Mouse (Mus musculus) kidney, embryonic 14.5 days (tissue): ENCODE data around the gene Zfp513. TPM values are rescaled to one million over a fixed set of nuclear protein-coding genes. Genes with fewer than 3 reads are reported as not detected.
"Not testable (repeated sequence)": the region's sequence is repeated elsewhere in the genome, so short reads cannot be mapped to it uniquely, and the experiment has no call there.

Source experiments
- ATAC-seq: fragments of 200-750 bp; cut with Nextera tagmentation; 2 replicates; pipeline ENCODE4 v1.8.0; 2017; ENCODE audit warnings: moderate number of reproducible peaks, mild to moderate bottlenecking, moderate TSS enrichment, moderate library complexity; ENCODE audit not compliant: low FRiP score, low TSS enrichment
- H3K27ac ChIP-seq: fragments of 300-500 bp; sonication (generic); 2 replicates; pipeline ENCODE4 v1.5.1; 2014; ENCODE audit warnings: low read depth, mild to moderate bottlenecking, low read length, moderate library complexity, mixed read lengths
- H3K27me3 ChIP-seq: fragments of 300-500 bp; sonication (generic); 2 replicates; pipeline ENCODE4 v1.6.1; 2014; ENCODE audit warnings: mild to moderate bottlenecking, low read length; ENCODE audit not compliant: control insufficient read depth, insufficient read depth
- H3K36me3 ChIP-seq: fragments of 300-500 bp; sonication (generic); 2 replicates; pipeline ENCODE4 v1.6.1; 2014; ENCODE audit warnings: low read length, mixed read lengths; ENCODE audit not compliant: control insufficient read depth, insufficient read depth
- H3K4me1 ChIP-seq: fragments of 300-500 bp; sonication (generic); 2 replicates; pipeline ENCODE4 v1.6.1; 2014; ENCODE audit warnings: low read length, mixed read lengths; ENCODE audit not compliant: control insufficient read depth, insufficient read depth
- H3K4me2 ChIP-seq: fragments of 300-500 bp; sonication (generic); replicated peaks from 2 replicates; pipeline ENCODE4 v1.6.1; 2014; ENCODE audit warnings: low read depth, mild to moderate bottlenecking, low read length
- H3K4me3 ChIP-seq: fragments of 300-500 bp; sonication (generic); 2 replicates; pipeline ENCODE4 v1.5.1; 2014; ENCODE audit warnings: mild to moderate bottlenecking, low read length
- H3K9ac ChIP-seq: fragments of 300-500 bp; sonication (generic); 2 replicates; pipeline ENCODE4 v1.6.1; 2014; ENCODE audit warnings: low read depth, mild to moderate bottlenecking, low read length, moderate library complexity
- H3K9me3 ChIP-seq: fragments of 300-500 bp; sonication (generic); 2 replicates; pipeline ENCODE4 v1.6.1; 2016; ENCODE audit warnings: low read length; ENCODE audit not compliant: control insufficient read depth
- WGBS: fragments of 180-500 bp; shearing (Covaris S2); extraction: QIAGEN DNeasy Blood & Tissue Kit; methylation state at CpG from one replicate; pipeline ENCODE4 v1.1.7; 2014; 5-methylcytosine and 5-hydroxymethylcytosine counted together
- polyA plus RNA-seq: library from polyadenylated mRNA; unstranded; fragments of >200 nt; fragmentation: Nextera tagmentation; extraction: Ambion mirVana; gene quantifications from 2 replicates; pipeline ENCODE4 v1.2.1, GENCODE M21; 2014

Gene Zfp513
- polyA plus RNA-seq, 1 experiment from 2014 or later = 6.7 TPM

GRCm38 (mm10) chr5:31221304-31221945, 19.3 kb upstream of the Zfp513 start:
- Histone ChIP-seq H3K4me2 (peak overlapping the region; percentile 64), H3K27ac (peak overlapping the region; percentile 95), H3K27me3 (no peaks in the 10 kb centered on the region), H3K36me3 (no peaks in the 10 kb centered on the region), H3K9ac (peak overlapping the region; percentile 85), H3K4me3 (peak overlapping the region; percentile 87), H3K4me1 (no peaks in the 10 kb centered on the region; the same call in 1 of the 2 replicates), H3K9me3 (no peaks in the 10 kb centered on the region)
- ATAC-seq = no peak
- WGBS = 18% methylated on average over 11 of the region's 11 CpGs

- Histone ChIP-seq H3K27ac (peak within 1 kb of the TSS; percentile 95), H3K4me2 (peak within 1 kb of the TSS; percentile 64), H3K27me3 (no peaks in the 10 kb centered on the region), H3K4me3 (peak within 1 kb of the TSS; percentile 87), H3K9me3 (no peaks in the 10 kb centered on the region), H3K4me1 (no peaks in the 10 kb centered on the region; the same call in 1 of the 2 replicates), H3K9ac (peak within 1 kb of the TSS; percentile 85), H3K36me3 (no peaks in the 10 kb centered on the region)
- under 1% methylated on average over 69 of the region's 70 CpGs for WGBS
- peak; percentile 96 for ATAC-seq
Measured at GRCm38 (mm10) chr5:31220448-31221303, 18.6 kb upstream of the Zfp513 start, which contains the start of gene Ppm1g. Ppm1g (minus strand) TSS chr5:31220687.

GRCm38 (mm10) chr5:31219911-31220447, 17.9 kb upstream of the Zfp513 start:
- H3K9ac ChIP-seq = peak overlapping the region; percentile 85
- H3K9me3 ChIP-seq = no peaks in the 10 kb centered on the region
- peak; percentile 78 for ATAC-seq
- no peaks in the 10 kb centered on the region; the same call in 1 of the 2 replicates for H3K4me1 ChIP-seq
- peak overlapping the region; percentile 64 for H3K4me2 ChIP-seq
- peak overlapping the region; percentile 95 for H3K27ac ChIP-seq
- H3K27me3 ChIP-seq = no peaks in the 10 kb centered on the region
- H3K4me3 ChIP-seq = peak overlapping the region; percentile 87
- H3K36me3 ChIP-seq = no peaks in the 10 kb centered on the region
- under 1% methylated on average over 39 of the region's 40 CpGs for WGBS

GRCm38 (mm10) chr5:31219474-31219873, 17.4 kb upstream of the Zfp513 start:
- H3K27ac ChIP-seq = peak overlapping the region; percentile 95; the same call in 1 of the 2 replicates
- peak overlapping the region; percentile 87 for H3K4me3 ChIP-seq
- H3K4me2 ChIP-seq = peak overlapping the region; percentile 64
- H3K9ac ChIP-seq = peak overlapping the region; percentile 85
- WGBS = 2% methylated on average over 11 of the region's 11 CpGs
- H3K4me1 ChIP-seq = no peaks in the 10 kb centered on the region; the same call in 1 of the 2 replicates
- H3K36me3 ChIP-seq = no peaks in the 10 kb centered on the region
- H3K27me3 ChIP-seq = no peaks in the 10 kb centered on the region
- no peak for ATAC-seq
- no peaks in the 10 kb centered on the region for H3K9me3 ChIP-seq

- Histone ChIP-seq H3K27ac (no peak overlapping the region), H3K36me3 (no peaks in the 10 kb centered on the region), H3K4me3 (peak overlapping the region; percentile 87), H3K9ac (peak overlapping the region; percentile 85; the same call in 1 of the 2 replicates), H3K4me1 (no peaks in the 10 kb centered on the region; the same call in 1 of the 2 replicates), H3K9me3 (no peaks in the 10 kb centered on the region), H3K4me2 (peak overlapping the region; percentile 64), H3K27me3 (no peaks in the 10 kb centered on the region)
- no peak for ATAC-seq
- WGBS = 1% methylated on average over 2 of the region's 2 CpGs
Measured at GRCm38 (mm10) chr5:31219070-31219469, 17.0 kb upstream of the Zfp513 start.

- H3K9ac ChIP-seq = no peak overlapping the region
- H3K4me3 ChIP-seq = no peak overlapping the region
- no peak overlapping the region for H3K27ac ChIP-seq
- H3K36me3 ChIP-seq = no peaks in the 10 kb centered on the region
- no peak for ATAC-seq
- no peak overlapping the region for H3K4me2 ChIP-seq
- H3K9me3 ChIP-seq = no peaks in the 10 kb centered on the region
- no peaks in the 10 kb centered on the region; the same call in 1 of the 2 replicates for H3K4me1 ChIP-seq
- WGBS = 61% methylated on average over 7 of the region's 7 CpGs
- H3K27me3 ChIP-seq = no peaks in the 10 kb centered on the region
Measured at GRCm38 (mm10) chr5:31218294-31218693, 16.2 kb upstream of the Zfp513 start.

- H3K4me3 ChIP-seq, H3K9me3 ChIP-seq, H3K36me3 ChIP-seq, H3K27me3 ChIP-seq, H3K4me2 ChIP-seq, H3K9ac ChIP-seq, H3K27ac ChIP-seq, H3K4me1 ChIP-seq, ATAC-seq: not testable (repeated sequence)
- 90% methylated on average over 6 of the region's 6 CpGs for WGBS
Measured at GRCm38 (mm10) chr5:31216554-31216953, 14.5 kb upstream of the Zfp513 start.

GRCm38 (mm10) chr5:31204421-31204820, 2.3 kb upstream of the Zfp513 start:
- H3K4me1 ChIP-seq = peaks cover 7% of the 10 kb centered on the region; the same call in 1 of the 2 replicates
- no peak for ATAC-seq
- no peak overlapping the region for H3K4me3 ChIP-seq
- 95% methylated on average over 6 of the region's 6 CpGs for WGBS
- peaks cover 6% of the 10 kb centered on the region for H3K9me3 ChIP-seq
- no peak overlapping the region for H3K27ac ChIP-seq
- no peak overlapping the region for H3K4me2 ChIP-seq
- peaks cover 72% of the 10 kb centered on the region for H3K36me3 ChIP-seq
- H3K9ac ChIP-seq = no peak overlapping the region
- H3K27me3 ChIP-seq = no peaks in the 10 kb centered on the region
